Mouse (Mus musculus): ENCODE measurements at regions not wholly inside any gene's neighbourhood (a gene's known extent, or its start where the extent isn't known, plus 50 kb on each side); places are given as distances from the start of the nearest gene placed in this dataset.
A peak's percentile ranks its signal among the peaks of the same experiment; 100 is the strongest.

GRCm38 (mm10) chr3:99447361-99447760 is 207.2 kb downstream of the Tbx15 start:
- no peak for DNase-seq (ENCODE audit: low spot score in 2 of 2)
- intact Hi-C loops (cut with DNase I), result no loop called here

GRCm38 (mm10) chr3:99447813-99448212 is 207.6 kb downstream of the Tbx15 start:
- DNase-seq (ENCODE audit: low spot score in 2 of 2), result no peak
- intact Hi-C loops (cut with DNase I), result no loop called here

- intact Hi-C loops (cut with DNase I), result no loop called here
- no peak for DNase-seq (ENCODE audit: low spot score in 2 of 2)
Observed at GRCm38 (mm10) chr3:99459036-99459863, 219.1 kb downstream of the Tbx15 start.

- DNase-seq (ENCODE audit: low spot score in 2 of 2), result no peak
- intact Hi-C loops (cut with DNase I), result no loop called here
Observed at GRCm38 (mm10) chr3:99499980-99500379, 259.8 kb downstream of the Tbx15 start.

- intact Hi-C loops (cut with DNase I), result no loop called here
- DNase-seq (ENCODE audit: low spot score in 2 of 2), result no peak
Observed at GRCm38 (mm10) chr3:99504772-99505171, 264.6 kb downstream of the Tbx15 start.

GRCm38 (mm10) chr3:99512250-99512649 is 272.1 kb downstream of the Tbx15 start:
- intact Hi-C loops (cut with DNase I), result no loop called here
- DNase-seq (ENCODE audit: low spot score in 2 of 2), result no peak

GRCm38 (mm10) chr3:99512933-99513332 is 272.8 kb downstream of the Tbx15 start:
- intact Hi-C loops (cut with DNase I), result no loop called here
- DNase-seq (ENCODE audit: low spot score in 2 of 2), result no peak

GRCm38 (mm10) chr3:99515751-99516150 is 275.6 kb downstream of the Tbx15 start:
- intact Hi-C loops (cut with DNase I), result no loop called here
- DNase-seq (ENCODE audit: low spot score in 2 of 2), result peak; percentile 5 to 33

- DNase-seq (ENCODE audit: low spot score in 2 of 2), result peak in 1 of 2 experiments; percentile 3
- intact Hi-C loops (cut with DNase I), result no loop called here
Observed at GRCm38 (mm10) chr3:99560917-99561316, 320.7 kb downstream of the Tbx15 start.

- no peak for DNase-seq (ENCODE audit: low spot score in 2 of 2)
- intact Hi-C loops (cut with DNase I), result no loop called here
Observed at GRCm38 (mm10) chr3:99573335-99573976, 311.8 kb upstream of the Spag17 start.

- no peak for DNase-seq (ENCODE audit: low spot score in 2 of 2)
- intact Hi-C loops (cut with DNase I), result no loop called here
Observed at GRCm38 (mm10) chr3:99573977-99574373, 311.2 kb upstream of the Spag17 start.

GRCm38 (mm10) chr3:99602679-99603078 is 282.5 kb upstream of the Spag17 start:
- no peak for DNase-seq (ENCODE audit: low spot score in 2 of 2)
- intact Hi-C loops (cut with DNase I), result no loop called here

GRCm38 (mm10) chr3:99632309-99632708 is 252.9 kb upstream of the Spag17 start:
- intact Hi-C loops (cut with DNase I), result no loop called here
- DNase-seq (ENCODE audit: low spot score in 2 of 2), result no peak

- intact Hi-C loops (cut with DNase I), result no loop called here
- DNase-seq (ENCODE audit: low spot score in 2 of 2), result no peak
Observed at GRCm38 (mm10) chr3:99641343-99642106, 243.7 kb upstream of the Spag17 start.

- intact Hi-C loops (cut with DNase I), result no loop called here
- DNase-seq (ENCODE audit: low spot score in 2 of 2), result no peak
Observed at GRCm38 (mm10) chr3:99644910-99645309, 240.3 kb upstream of the Spag17 start.

- no peak for DNase-seq (ENCODE audit: low spot score in 2 of 2)
- intact Hi-C loops (cut with DNase I), result no loop called here
Observed at GRCm38 (mm10) chr3:99645318-99645717, 239.9 kb upstream of the Spag17 start.

GRCm38 (mm10) chr3:99657617-99658016 is 227.6 kb upstream of the Spag17 start:
- intact Hi-C loops (cut with DNase I), result no loop called here
- DNase-seq (ENCODE audit: low spot score in 2 of 2), result no peak

- DNase-seq (ENCODE audit: low spot score in 2 of 2), result no peak
- intact Hi-C loops (cut with DNase I), result no loop called here
Observed at GRCm38 (mm10) chr3:99663783-99664182, 221.4 kb upstream of the Spag17 start.

- no peak for DNase-seq (ENCODE audit: low spot score in 2 of 2)
- intact Hi-C loops (cut with DNase I), result no loop called here
Observed at GRCm38 (mm10) chr3:99665363-99665762, 219.8 kb upstream of the Spag17 start.

GRCm38 (mm10) chr3:99665902-99666768 is 219.1 kb upstream of the Spag17 start:
- DNase-seq (ENCODE audit: low spot score in 2 of 2), result no peak
- intact Hi-C loops (cut with DNase I), result no loop called here
